Mouse (Mus musculus): ENCODE measurements around the gene AU018091. TPM values are rescaled to one million over a fixed set of nuclear protein-coding genes. Genes with fewer than 3 reads are reported as not detected.
A peak's percentile ranks its signal among the peaks of the same experiment; 100 is the strongest.
"Not testable (repeated sequence)": the region's sequence is repeated elsewhere in the genome, so short reads cannot be mapped to it uniquely, and the experiment has no call there.

Gene AU018091
- total and polyA plus RNA-seq, 2 experiments, result not detected

GRCm38 (mm10) chr7:3186136-3186535 is 17.1 kb upstream of the AU018091 start:
- Histone ChIP-seq H3K4me1 (ENCODE audit: control insufficient read depth, insufficient read depth, low read length) (no peaks in the 10 kb centered on the region; the same call in 1 of the 2 replicates), H3K27ac (replicated peaks; ENCODE audit: insufficient read depth, low read depth, low read length) (no peak overlapping the region), H3K79me2 (ENCODE audit: control insufficient read depth, insufficient read depth, low read length) (no peaks in the 10 kb centered on the region), H3K27me3 (ENCODE audit: control insufficient read depth, insufficient read depth, low read length) (no peaks in the 10 kb centered on the region), H3K36me3 (ENCODE audit: control insufficient read depth, insufficient read depth, low read length) (no peaks in the 10 kb centered on the region), H3K4me3 (ENCODE audit: insufficient read depth, low read depth, low read length) (no peak overlapping the region), H3K9ac (ENCODE audit: low read depth, low read length) (no peak overlapping the region)
- DNase-seq (ENCODE audit: extremely low read depth, low read depth, low spot score), result peak; percentile 94
- WGBS, result no CpG with 5 or more reads among the region's 1 CpGs
- TF ChIP-seq POLR2A (IDR thresholded peaks at IDR 0.05; ENCODE audit: extremely low read depth, insufficient read depth, low read length), result no peak
- TF ChIP-seq CTCF (IDR thresholded peaks at IDR 0.05; ENCODE audit: low read depth, low read length), result no peak

GRCm38 (mm10) chr7:3184394-3184793 is 15.4 kb upstream of the AU018091 start:
- TF ChIP-seq POLR2A (IDR thresholded peaks at IDR 0.05; ENCODE audit: extremely low read depth, insufficient read depth, low read length) (no peak), CTCF (IDR thresholded peaks at IDR 0.05; ENCODE audit: low read depth, low read length) (peak; percentile 16; the same call in 1 of the 2 replicates)
- no peaks in the 10 kb centered on the region for H3K79me2 ChIP-seq (ENCODE audit: control insufficient read depth, insufficient read depth, low read length)

DNA sequence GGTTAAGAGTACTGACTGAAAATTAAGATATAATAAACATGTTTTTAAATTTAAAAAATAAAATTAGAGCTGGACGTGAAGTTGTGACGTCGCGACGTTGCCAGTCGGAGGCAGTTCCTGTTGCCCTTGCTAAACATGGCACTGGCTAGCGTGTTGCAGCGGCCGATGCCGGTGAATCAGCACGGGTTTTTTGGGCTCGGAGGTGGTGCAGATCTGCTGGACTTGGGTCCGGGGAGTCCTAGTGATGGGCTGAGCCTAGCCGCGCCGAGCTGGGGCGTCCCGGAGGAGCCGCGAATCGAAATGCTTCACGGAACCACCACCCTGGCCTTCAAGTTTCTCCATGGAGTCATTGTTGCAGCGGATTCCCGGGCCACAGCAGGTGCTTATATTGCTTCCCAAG is 12.0 kb upstream of the AU018091 start:
- H3K4me3 ChIP-seq (ENCODE audit: insufficient read depth, low read depth, low read length); H3K4me1 ChIP-seq (ENCODE audit: control insufficient read depth, insufficient read depth, low read length); H3K79me2 ChIP-seq (ENCODE audit: control insufficient read depth, insufficient read depth, low read length); H3K27ac ChIP-seq (replicated peaks; ENCODE audit: insufficient read depth, low read depth, low read length); H3K27me3 ChIP-seq (ENCODE audit: control insufficient read depth, insufficient read depth, low read length); DNase-seq (ENCODE audit: extremely low read depth, low read depth, low spot score); H3K9ac ChIP-seq (ENCODE audit: low read depth, low read length); H3K36me3 ChIP-seq (ENCODE audit: control insufficient read depth, insufficient read depth, low read length): not testable (repeated sequence)
- 90% methylated on average over 24 of the region's 24 CpGs for WGBS

More at GRCm38 (mm10) chr7:3184394-3184793, 15.4 kb upstream of the AU018091 start:
- 23% methylated on average over 4 of the region's 4 CpGs for WGBS
- Histone ChIP-seq H3K9ac (ENCODE audit: low read depth, low read length) (no peak overlapping the region), H3K4me1 (ENCODE audit: control insufficient read depth, insufficient read depth, low read length) (no peaks in the 10 kb centered on the region; the same call in 1 of the 2 replicates), H3K4me3 (ENCODE audit: insufficient read depth, low read depth, low read length) (no peak overlapping the region), H3K27me3 (ENCODE audit: control insufficient read depth, insufficient read depth, low read length) (no peaks in the 10 kb centered on the region), H3K27ac (replicated peaks; ENCODE audit: insufficient read depth, low read depth, low read length) (no peak overlapping the region), H3K36me3 (ENCODE audit: control insufficient read depth, insufficient read depth, low read length) (no peaks in the 10 kb centered on the region)
- DNase-seq (ENCODE audit: extremely low read depth, low read depth, low spot score), result peak; percentile 58

DNA sequence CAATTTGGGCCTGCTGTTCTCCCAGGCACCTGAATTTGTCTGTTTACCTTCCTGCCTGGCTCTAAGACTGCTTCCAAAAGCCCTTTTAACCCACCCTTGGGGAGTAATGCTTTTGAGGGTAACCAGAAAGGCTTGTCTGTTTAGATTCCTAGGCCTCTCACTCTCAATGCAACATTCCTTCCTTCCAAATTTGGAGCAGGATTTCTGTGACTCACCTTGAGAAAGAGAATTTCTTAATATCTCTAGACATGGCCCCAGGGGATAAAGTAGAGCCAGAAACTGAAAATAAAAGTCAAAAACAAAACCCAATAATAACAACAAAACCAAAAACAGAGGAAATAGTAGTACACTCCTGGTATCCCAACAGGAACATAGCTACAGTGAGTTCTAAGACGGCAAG is 707 bp downstream of the AU018091 start:
- Histone ChIP-seq H3K79me2 (ENCODE audit: control insufficient read depth, insufficient read depth, low read length) (no peaks in the 10 kb centered on the region), H3K27ac (replicated peaks; ENCODE audit: insufficient read depth, low read depth, low read length) (no peak overlapping the region), H3K4me3 (ENCODE audit: insufficient read depth, low read depth, low read length) (no peak overlapping the region), H3K9ac (ENCODE audit: low read depth, low read length) (no peak overlapping the region), H3K36me3 (ENCODE audit: control insufficient read depth, insufficient read depth, low read length) (no peaks in the 10 kb centered on the region), H3K4me1 (ENCODE audit: control insufficient read depth, insufficient read depth, low read length) (no peaks in the 10 kb centered on the region), H3K27me3 (ENCODE audit: control insufficient read depth, insufficient read depth, low read length) (no peaks in the 10 kb centered on the region)
- no peak for TF ChIP-seq POLR2A (IDR thresholded peaks at IDR 0.05; ENCODE audit: extremely low read depth, insufficient read depth, low read length)
- TF ChIP-seq CTCF (IDR thresholded peaks at IDR 0.05; ENCODE audit: low read depth, low read length), result no peak
- 94% methylated on average over 1 of the region's 1 CpGs for WGBS
- no peak for DNase-seq (ENCODE audit: extremely low read depth, low read depth, low spot score)

- no peaks in the 10 kb centered on the region for H3K79me2 ChIP-seq (ENCODE audit: control insufficient read depth, insufficient read depth, low read length)
- DNase-seq (ENCODE audit: extremely low read depth, low read depth, low spot score), result no peak
- no peak overlapping the region for H3K4me3 ChIP-seq (ENCODE audit: insufficient read depth, low read depth, low read length)
- H3K27me3 ChIP-seq (ENCODE audit: control insufficient read depth, insufficient read depth, low read length), result no peaks in the 10 kb centered on the region
- H3K36me3 ChIP-seq (ENCODE audit: control insufficient read depth, insufficient read depth, low read length), result no peaks in the 10 kb centered on the region
- no peak for TF ChIP-seq POLR2A (IDR thresholded peaks at IDR 0.05; ENCODE audit: extremely low read depth, insufficient read depth, low read length)
- no peak for TF ChIP-seq CTCF (IDR thresholded peaks at IDR 0.05; ENCODE audit: low read depth, low read length)
- no peaks in the 10 kb centered on the region for H3K4me1 ChIP-seq (ENCODE audit: control insufficient read depth, insufficient read depth, low read length)
- no peak overlapping the region for H3K27ac ChIP-seq (replicated peaks; ENCODE audit: insufficient read depth, low read depth, low read length)
- 97% methylated on average over 4 of the region's 4 CpGs for WGBS
- no peak overlapping the region for H3K9ac ChIP-seq (ENCODE audit: low read depth, low read length)
Measured at GRCm38 (mm10) chr7:3166270-3166669, 2.7 kb downstream of the AU018091 start.

- no peaks in the 10 kb centered on the region for H3K79me2 ChIP-seq (ENCODE audit: control insufficient read depth, insufficient read depth, low read length)
- TF ChIP-seq POLR2A (IDR thresholded peaks at IDR 0.05; ENCODE audit: extremely low read depth, insufficient read depth, low read length), result no peak
- TF ChIP-seq CTCF (IDR thresholded peaks at IDR 0.05; ENCODE audit: low read depth, low read length), result no peak
- H3K9ac ChIP-seq (ENCODE audit: low read depth, low read length), result no peak overlapping the region
- no peak overlapping the region for H3K4me3 ChIP-seq (ENCODE audit: insufficient read depth, low read depth, low read length)
- no peak overlapping the region for H3K27ac ChIP-seq (replicated peaks; ENCODE audit: insufficient read depth, low read depth, low read length)
- H3K36me3 ChIP-seq (ENCODE audit: control insufficient read depth, insufficient read depth, low read length), result no peaks in the 10 kb centered on the region
- peak; percentile 13 for DNase-seq (ENCODE audit: extremely low read depth, low read depth, low spot score)
- H3K4me1 ChIP-seq (ENCODE audit: control insufficient read depth, insufficient read depth, low read length), result no peaks in the 10 kb centered on the region
- H3K27me3 ChIP-seq (ENCODE audit: control insufficient read depth, insufficient read depth, low read length), result no peaks in the 10 kb centered on the region
Measured at GRCm38 (mm10) chr7:3164991-3165390, 4.0 kb downstream of the AU018091 start.

Data from liver, adult 2 months (tissue).